Mouse (Mus musculus) megakaryocyte, embryonic 14.5 days (primary cell): Measurements from ENCODE around the gene Parp8.

Experiments
- FLI1 ChIP-seq: IDR thresholded peaks from 2 replicates; pipeline ENCODE4 v1.6.1; 2012; ENCODE audit warnings: low read length, inconsistent platforms, mixed read lengths
- GATA1 ChIP-seq: IDR thresholded peaks from 3 replicates; pipeline ENCODE4 v1.6.1; 2012; ENCODE audit warnings: mixed read lengths, low read length, inconsistent platforms, borderline replicate concordance

- TF ChIP-seq GATA1 (no peak), FLI1 (no peak)
These were observed 55.7 kb downstream of the Parp8 start for GRCm38 (mm10) chr13:116969650-116970049.
